Mouse (Mus musculus) heart, embryonic 11.5 days (tissue): ENCODE data around the gene B4galnt3. TPM values are rescaled to one million over a fixed set of nuclear protein-coding genes. Genes with fewer than 3 reads are reported as not detected.
A peak's percentile ranks its signal among the peaks of the same experiment; 100 is the strongest.

Experiments used
- ATAC-seq: fragments of 200-750 bp; cut with Nextera tagmentation; replicated peaks from 2 replicates; pipeline ENCODE4 v1.8.0; 2017; ENCODE audit warnings: moderate library complexity; ENCODE audit not compliant: insufficient number of reproducible peaks, low FRiP score, low TSS enrichment
- H3K27ac ChIP-seq: fragments of 300-500 bp; sonication (generic); 2 replicates; pipeline ENCODE4 v1.5.1; 2014; ENCODE audit warnings: mild to moderate bottlenecking, low read depth, low read length
- H3K27me3 ChIP-seq: fragments of 300-500 bp; sonication (generic); 2 replicates; pipeline ENCODE4 v1.6.1; 2014; ENCODE audit warnings: mild to moderate bottlenecking, low read length, mixed read lengths; ENCODE audit not compliant: control insufficient read depth, insufficient read depth
- H3K36me3 ChIP-seq: fragments of 300-500 bp; sonication (generic); 2 replicates; pipeline ENCODE4 v1.6.1; 2014; ENCODE audit warnings: mild to moderate bottlenecking, low read length, moderate library complexity, mixed read lengths; ENCODE audit not compliant: control insufficient read depth, insufficient read depth
- H3K4me1 ChIP-seq: fragments of 300-500 bp; sonication (generic); 2 replicates; pipeline ENCODE4 v1.6.1; 2014; ENCODE audit warnings: low read length; ENCODE audit not compliant: control insufficient read depth, insufficient read depth
- H3K4me2 ChIP-seq: fragments of 300-500 bp; sonication (generic); 2 replicates; pipeline ENCODE4 v1.6.1; 2014; ENCODE audit warnings: mild to moderate bottlenecking, moderate library complexity
- H3K4me3 ChIP-seq: fragments of 300-500 bp; sonication (generic); 2 replicates; pipeline ENCODE4 v1.5.1; 2014; ENCODE audit warnings: low read depth, low read length
- H3K9ac ChIP-seq: fragments of 300-500 bp; sonication (generic); 2 replicates; pipeline ENCODE4 v1.6.1; 2014; ENCODE audit warnings: mild to moderate bottlenecking, low read depth, low read length, moderate library complexity
- H3K9me3 ChIP-seq: fragments of 300-500 bp; sonication (generic); replicated peaks from 2 replicates; pipeline ENCODE4 v1.6.1; 2016; ENCODE audit warnings: low read length; ENCODE audit not compliant: control insufficient read depth
- WGBS: fragments of 180-500 bp; shearing (Covaris S2); extraction: QIAGEN DNeasy Blood & Tissue Kit; methylation state at CpG from one replicate; pipeline ENCODE4 v1.1.7; 2014; ENCODE audit not compliant: insufficient replicate concordance; 5-methylcytosine and 5-hydroxymethylcytosine counted together
- polyA plus RNA-seq: library from polyadenylated mRNA; unstranded; fragments of >200 nt; fragmentation: Nextera tagmentation; extraction: Ambion mirVana; gene quantifications from 2 replicates; pipeline ENCODE4 v1.2.1, GENCODE M21; 2014

The B4galnt3 gene
- polyA plus RNA-seq, 1 experiment from 2014 or later: 0.19 TPM

- no peak overlapping the region for H3K4me2 ChIP-seq
- no peak overlapping the region for H3K4me3 ChIP-seq
- no peak for ATAC-seq
- peak overlapping the region; percentile 36; the same call in 1 of the 2 replicates for H3K27ac ChIP-seq
- H3K9me3 ChIP-seq: no peaks in the 10 kb centered on the region
- H3K4me1 ChIP-seq: peaks cover 36% of the 10 kb centered on the region
- no peak overlapping the region for H3K9ac ChIP-seq
- no peaks in the 10 kb centered on the region for H3K27me3 ChIP-seq
- no peaks in the 10 kb centered on the region for H3K36me3 ChIP-seq
- WGBS: 84% methylated on average over 12 of the region's 12 CpGs
These were observed 109.2 kb downstream of the B4galnt3 start for GRCm38 (mm10) chr6:120185012-120185730.

GRCm38 (mm10) chr6:120183771-120184170 is 110.6 kb downstream of the B4galnt3 start:
- Histone ChIP-seq H3K4me2 (no peak overlapping the region), H3K9ac (no peak overlapping the region), H3K27me3 (no peaks in the 10 kb centered on the region), H3K27ac (no peak overlapping the region), H3K9me3 (no peaks in the 10 kb centered on the region), H3K36me3 (no peaks in the 10 kb centered on the region), H3K4me1 (peaks cover 38% of the 10 kb centered on the region), H3K4me3 (no peak overlapping the region)
- WGBS: 71% methylated on average over 4 of the region's 4 CpGs
- ATAC-seq: no peak

GRCm38 (mm10) chr6:120182160-120182559 is 112.2 kb downstream of the B4galnt3 start:
- Histone ChIP-seq H3K4me3 (no peak overlapping the region), H3K9me3 (no peaks in the 10 kb centered on the region), H3K9ac (no peak overlapping the region), H3K4me2 (no peak overlapping the region), H3K36me3 (no peaks in the 10 kb centered on the region), H3K4me1 (peaks cover 23% of the 10 kb centered on the region), H3K27ac (no peak overlapping the region), H3K27me3 (no peaks in the 10 kb centered on the region)
- 56% methylated on average over 5 of the region's 5 CpGs for WGBS
- no peak for ATAC-seq

GRCm38 (mm10) chr6:120180492-120180891 is 113.9 kb downstream of the B4galnt3 start:
- ATAC-seq: no peak
- no peaks in the 10 kb centered on the region for H3K9me3 ChIP-seq
- no peaks in the 10 kb centered on the region for H3K27me3 ChIP-seq
- H3K27ac ChIP-seq: no peak overlapping the region
- H3K4me3 ChIP-seq: no peak overlapping the region
- no peak overlapping the region for H3K4me2 ChIP-seq
- peaks cover 17% of the 10 kb centered on the region for H3K4me1 ChIP-seq
- 66% methylated on average over 4 of the region's 4 CpGs for WGBS
- H3K9ac ChIP-seq: 0 out of 2 replicates have a peak overlapping the region, but pooled peaks have one; percentile 8
- no peaks in the 10 kb centered on the region for H3K36me3 ChIP-seq

- no peak overlapping the region for H3K4me3 ChIP-seq
- no peaks in the 10 kb centered on the region for H3K27me3 ChIP-seq
- 53% methylated on average over 8 of the region's 8 CpGs for WGBS
- no peaks in the 10 kb centered on the region for H3K36me3 ChIP-seq
- H3K4me2 ChIP-seq: no peak overlapping the region
- ATAC-seq: no peak
- H3K4me1 ChIP-seq: peaks cover 19% of the 10 kb centered on the region
- no peak overlapping the region for H3K9ac ChIP-seq
- no peaks in the 10 kb centered on the region for H3K9me3 ChIP-seq
- H3K27ac ChIP-seq: 0 out of 2 replicates have a peak overlapping the region, but pooled peaks have one; percentile 18
These were observed 114.6 kb downstream of the B4galnt3 start for GRCm38 (mm10) chr6:120179756-120180206.

GRCm38 (mm10) chr6:120179044-120179755 is 115.2 kb downstream of the B4galnt3 start:
- no peaks in the 10 kb centered on the region for H3K27me3 ChIP-seq
- peaks cover 23% of the 10 kb centered on the region for H3K4me1 ChIP-seq
- no peak overlapping the region for H3K4me2 ChIP-seq
- no peak overlapping the region for H3K4me3 ChIP-seq
- H3K9ac ChIP-seq: no peak overlapping the region
- H3K27ac ChIP-seq: 0 out of 2 replicates have a peak overlapping the region, but pooled peaks have one; percentile 18
- WGBS: 83% methylated on average over 6 of the region's 6 CpGs
- ATAC-seq: no peak
- H3K9me3 ChIP-seq: no peaks in the 10 kb centered on the region
- H3K36me3 ChIP-seq: no peaks in the 10 kb centered on the region

GRCm38 (mm10) chr6:120175650-120176049 is 118.7 kb downstream of the B4galnt3 start:
- Histone ChIP-seq H3K4me1 (peaks cover 36% of the 10 kb centered on the region), H3K27ac (peak overlapping the region; percentile 91), H3K27me3 (no peaks in the 10 kb centered on the region), H3K4me3 (no peak overlapping the region; the same call in 1 of the 2 replicates), H3K36me3 (no peaks in the 10 kb centered on the region), H3K4me2 (peak overlapping the region; percentile 14; the same call in 1 of the 2 replicates), H3K9ac (peak overlapping the region; percentile 23; the same call in 1 of the 2 replicates), H3K9me3 (no peaks in the 10 kb centered on the region)
- WGBS: 91% methylated on average over 4 of the region's 4 CpGs
- no peak for ATAC-seq

- H3K4me3 ChIP-seq: no peak overlapping the region
- H3K27ac ChIP-seq: peak overlapping the region; percentile 91
- peaks cover 28% of the 10 kb centered on the region for H3K4me1 ChIP-seq
- no peaks in the 10 kb centered on the region for H3K27me3 ChIP-seq
- no peaks in the 10 kb centered on the region for H3K36me3 ChIP-seq
- no peaks in the 10 kb centered on the region for H3K9me3 ChIP-seq
- peak overlapping the region; percentile 40 for H3K4me2 ChIP-seq
- 9% methylated on average over 7 of the region's 7 CpGs for WGBS
- peak; percentile 97 for ATAC-seq
- no peak overlapping the region for H3K9ac ChIP-seq
These were observed 119.7 kb downstream of the B4galnt3 start for GRCm38 (mm10) chr6:120174602-120175115.
